Mouse (Mus musculus) midbrain, postnatal 0 days (tissue): ENCODE measurements around the gene Ptch2. TPM values are rescaled to one million over a fixed set of nuclear protein-coding genes. Genes with fewer than 3 reads are reported as not detected.

ENCODE experiments used
- ATAC-seq: fragments of 200-750 bp; cut with Nextera tagmentation; 2 replicates; pipeline ENCODE4 v1.8.0; 2017; ENCODE audit warnings: moderate number of reproducible peaks, mild to moderate bottlenecking, moderate TSS enrichment, moderate library complexity; ENCODE audit not compliant: low FRiP score
- DNase-seq: peaks from one replicate; pipeline ENCODE4 v3.0.0-alpha.2; 2015; ENCODE audit warnings: low spot score
- H3K27ac ChIP-seq: fragments of 300-500 bp; sonication (generic); 2 replicates; pipeline ENCODE4 v1.5.1; 2014; ENCODE audit warnings: low read depth, mild to moderate bottlenecking, low read length, mixed read lengths
- H3K27me3 ChIP-seq: fragments of 300-500 bp; sonication (generic); 2 replicates; pipeline ENCODE4 v1.6.1; 2014; ENCODE audit warnings: low read length, control low read depth, mixed read lengths; ENCODE audit not compliant: insufficient read depth
- H3K36me3 ChIP-seq: fragments of 300-500 bp; sonication (generic); 2 replicates; pipeline ENCODE4 v1.6.1; 2014; ENCODE audit warnings: low read length, control low read depth, mixed read lengths; ENCODE audit not compliant: insufficient read depth
- H3K4me1 ChIP-seq: fragments of 300-500 bp; sonication (generic); 2 replicates; pipeline ENCODE4 v1.6.1; 2014; ENCODE audit warnings: mild to moderate bottlenecking, control low read depth, antibody characterized with exemption, low read length, mixed read lengths; ENCODE audit not compliant: insufficient read depth
- H3K4me2 ChIP-seq: fragments of 300-500 bp; sonication (generic); 2 replicates; pipeline ENCODE4 v1.6.1; 2014; ENCODE audit warnings: low read depth, mild to moderate bottlenecking, low read length, mixed read lengths; ENCODE audit not compliant: poor library complexity, severe bottlenecking
- H3K4me3 ChIP-seq: fragments of 300-500 bp; sonication (generic); 2 replicates; pipeline ENCODE4 v1.5.1; 2014; ENCODE audit warnings: low read depth, mild to moderate bottlenecking, low read length, moderate library complexity
- H3K9ac ChIP-seq: fragments of 300-500 bp; sonication (generic); replicated peaks from 2 replicates; pipeline ENCODE4 v1.6.1; 2014; ENCODE audit warnings: mild to moderate bottlenecking, low read length, moderate library complexity, mixed read lengths; ENCODE audit not compliant: poor library complexity, severe bottlenecking
- H3K9me3 ChIP-seq: fragments of 300-500 bp; sonication (generic); 2 replicates; pipeline ENCODE4 v1.6.1; 2016; ENCODE audit warnings: low read length, control low read depth
- CTCF ChIP-seq: IDR thresholded peaks from 2 replicates; pipeline ENCODE4 v1.5.1; 2016; ENCODE audit warnings: antibody characterized with exemption, mild to moderate bottlenecking
- WGBS: fragments of 180-500 bp; shearing (Covaris S2); extraction: QIAGEN DNeasy Blood & Tissue Kit; methylation state at CpG from one replicate; pipeline ENCODE4 v1.1.7; 2014; 5-methylcytosine and 5-hydroxymethylcytosine counted together
- polyA plus RNA-seq: library from polyadenylated mRNA; unstranded; fragments of >200 nt; fragmentation: Nextera tagmentation; extraction: Ambion mirVana; gene quantifications from 2 replicates; pipeline ENCODE4 v1.2.1, GENCODE M21; 2015
- total RNA-seq: library from RNA; depleted of rRNA; stranded (reverse); fragments of >200 nt; gene quantifications from 2 replicates; pipeline ENCODE4 v1.2.3, GENCODE M21; 2014

Ptch2 gene
- total and polyA plus RNA-seq, 2 experiments from 2014 or later: 3.7 to 12.2 TPM

DNA sequence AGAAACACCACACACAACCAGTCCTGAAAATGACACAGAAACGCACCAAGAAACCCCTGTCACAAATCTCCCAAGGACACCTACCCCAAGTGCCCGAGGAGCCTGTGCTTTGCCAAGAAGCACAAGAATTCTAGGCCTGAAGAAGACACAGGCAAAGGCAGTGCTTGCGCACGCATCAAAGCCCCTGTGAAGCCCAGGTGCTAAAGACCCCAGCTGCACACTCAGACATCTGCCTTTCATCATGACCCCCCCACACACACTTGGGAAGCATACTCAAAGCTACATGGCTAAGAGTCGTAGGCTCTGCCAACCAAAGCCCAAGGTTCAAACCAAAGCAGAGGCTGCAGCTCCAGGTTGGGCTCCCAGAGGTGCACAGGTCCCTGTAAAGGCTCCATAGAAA lies 19.7 kb downstream of the Ptch2 start:
- no peak overlapping the region for H3K27ac ChIP-seq
- no peaks in the 10 kb centered on the region for H3K9me3 ChIP-seq
- H3K4me3 ChIP-seq: no peak overlapping the region
- H3K9ac ChIP-seq: no peak overlapping the region
- no peaks in the 10 kb centered on the region for H3K4me1 ChIP-seq
- H3K27me3 ChIP-seq: no peaks in the 10 kb centered on the region
- DNase-seq (no peak), ATAC-seq (no peak)
- no peak for TF ChIP-seq CTCF
- H3K4me2 ChIP-seq: no peak overlapping the region
- 82% methylated on average over 5 of the region's 5 CpGs for WGBS
- peaks cover 25% of the 10 kb centered on the region for H3K36me3 ChIP-seq

DNA sequence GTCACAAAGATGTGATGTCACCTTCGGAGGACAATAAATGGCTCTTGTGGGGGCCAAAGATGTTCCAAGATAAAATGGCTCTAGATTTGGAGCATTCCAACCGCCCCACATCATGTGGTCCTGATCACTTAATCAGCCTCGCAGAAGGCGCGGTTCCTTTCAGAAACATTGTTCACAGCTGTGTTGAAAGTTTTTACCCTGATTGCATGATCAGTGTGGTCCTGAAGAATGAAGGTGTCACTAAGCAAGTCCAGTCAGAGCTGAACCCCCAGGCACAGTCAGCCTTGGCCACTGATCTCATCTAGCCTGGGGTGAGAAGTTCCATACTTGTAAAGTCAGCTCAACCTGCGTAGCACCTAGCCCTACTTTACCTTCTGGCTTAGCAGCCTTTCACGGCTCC lies 22.1 kb downstream of the Ptch2 start:
- no peaks in the 10 kb centered on the region for H3K27me3 ChIP-seq
- WGBS: 94% methylated on average over 7 of the region's 7 CpGs
- H3K36me3 ChIP-seq: peaks cover 15% of the 10 kb centered on the region; the same call in 1 of the 2 replicates
- H3K27ac ChIP-seq: no peak overlapping the region
- H3K9ac ChIP-seq: no peak overlapping the region
- no peak overlapping the region for H3K4me2 ChIP-seq
- no peak for TF ChIP-seq CTCF
- no peak for DNase-seq
- ATAC-seq: no peak
- H3K9me3 ChIP-seq: no peaks in the 10 kb centered on the region
- H3K4me3 ChIP-seq: no peak overlapping the region
- no peaks in the 10 kb centered on the region for H3K4me1 ChIP-seq

DNA sequence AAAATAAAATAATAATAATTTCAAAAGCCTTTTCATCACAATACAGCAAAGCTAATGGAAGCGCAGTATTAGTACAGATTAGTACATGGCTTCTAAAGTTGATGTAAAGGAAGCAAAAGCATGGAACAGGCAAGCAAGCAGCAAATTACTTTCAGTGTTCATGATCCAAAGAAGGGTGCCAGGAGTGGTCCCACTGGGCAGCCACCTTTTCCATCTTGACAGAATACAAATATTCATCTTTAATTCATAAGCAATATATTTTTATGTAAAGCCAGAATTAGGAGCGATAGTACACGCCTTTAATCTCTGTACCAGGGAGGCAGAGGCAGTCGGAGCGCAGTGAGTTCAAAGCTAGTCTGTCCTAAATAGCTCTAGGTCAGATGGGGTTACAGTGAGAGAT lies 23.8 kb downstream of the Ptch2 start:
- Histone ChIP-seq H3K36me3 (0 out of 2 replicates have a peak, but pooled peaks cover 5% of the 10 kb centered on the region), H3K9ac (peak overlapping the region; percentile 74), H3K4me1 (no peaks in the 10 kb centered on the region), H3K27me3 (no peaks in the 10 kb centered on the region), H3K4me3 (peak overlapping the region; percentile 57), H3K27ac (peak overlapping the region; percentile 94), H3K4me2 (peak overlapping the region; percentile 86), H3K9me3 (no peaks in the 10 kb centered on the region)
- no peak for TF ChIP-seq CTCF
- 70% methylated on average over 5 of the region's 5 CpGs for WGBS
- DNase-seq: no peak
- peak; percentile 5; the same call in 1 of the 2 replicates for ATAC-seq

DNA sequence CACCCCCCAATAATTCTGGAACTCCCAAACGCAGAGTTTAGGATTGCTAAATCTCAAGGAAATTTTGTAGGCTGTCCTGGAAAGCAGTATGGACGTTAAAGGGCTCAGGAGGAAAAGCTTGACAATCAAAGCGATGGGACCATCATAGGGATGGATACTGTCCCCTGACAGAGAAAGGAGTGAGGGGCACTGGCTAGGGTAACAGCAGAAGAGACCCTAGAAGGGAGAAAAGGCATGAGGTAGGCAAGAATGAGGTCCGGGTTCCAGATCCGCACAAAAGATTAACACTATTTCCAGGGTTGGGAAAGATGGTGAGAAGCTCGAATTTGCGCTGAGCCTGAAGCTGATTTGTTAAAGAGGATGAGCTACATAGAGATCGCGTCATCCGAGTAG lies 24.2 kb downstream of the Ptch2 start:
- 7% methylated on average over 10 of the region's 10 CpGs for WGBS
- TF ChIP-seq CTCF: no peak
- H3K9ac ChIP-seq: peak overlapping the region; percentile 74
- H3K27me3 ChIP-seq: no peaks in the 10 kb centered on the region
- H3K9me3 ChIP-seq: no peaks in the 10 kb centered on the region
- peak; percentile 14; the same call in 1 of the 2 replicates for ATAC-seq
- H3K36me3 ChIP-seq: 0 out of 2 replicates have a peak, but pooled peaks cover 4% of the 10 kb centered on the region
- peak overlapping the region; percentile 57 for H3K4me3 ChIP-seq
- H3K4me2 ChIP-seq: peak overlapping the region; percentile 86
- no peak for DNase-seq
- H3K4me1 ChIP-seq: 0 out of 2 replicates have a peak, but pooled peaks cover under 1% of the 10 kb centered on the region
- H3K27ac ChIP-seq: peak overlapping the region; percentile 94

DNA sequence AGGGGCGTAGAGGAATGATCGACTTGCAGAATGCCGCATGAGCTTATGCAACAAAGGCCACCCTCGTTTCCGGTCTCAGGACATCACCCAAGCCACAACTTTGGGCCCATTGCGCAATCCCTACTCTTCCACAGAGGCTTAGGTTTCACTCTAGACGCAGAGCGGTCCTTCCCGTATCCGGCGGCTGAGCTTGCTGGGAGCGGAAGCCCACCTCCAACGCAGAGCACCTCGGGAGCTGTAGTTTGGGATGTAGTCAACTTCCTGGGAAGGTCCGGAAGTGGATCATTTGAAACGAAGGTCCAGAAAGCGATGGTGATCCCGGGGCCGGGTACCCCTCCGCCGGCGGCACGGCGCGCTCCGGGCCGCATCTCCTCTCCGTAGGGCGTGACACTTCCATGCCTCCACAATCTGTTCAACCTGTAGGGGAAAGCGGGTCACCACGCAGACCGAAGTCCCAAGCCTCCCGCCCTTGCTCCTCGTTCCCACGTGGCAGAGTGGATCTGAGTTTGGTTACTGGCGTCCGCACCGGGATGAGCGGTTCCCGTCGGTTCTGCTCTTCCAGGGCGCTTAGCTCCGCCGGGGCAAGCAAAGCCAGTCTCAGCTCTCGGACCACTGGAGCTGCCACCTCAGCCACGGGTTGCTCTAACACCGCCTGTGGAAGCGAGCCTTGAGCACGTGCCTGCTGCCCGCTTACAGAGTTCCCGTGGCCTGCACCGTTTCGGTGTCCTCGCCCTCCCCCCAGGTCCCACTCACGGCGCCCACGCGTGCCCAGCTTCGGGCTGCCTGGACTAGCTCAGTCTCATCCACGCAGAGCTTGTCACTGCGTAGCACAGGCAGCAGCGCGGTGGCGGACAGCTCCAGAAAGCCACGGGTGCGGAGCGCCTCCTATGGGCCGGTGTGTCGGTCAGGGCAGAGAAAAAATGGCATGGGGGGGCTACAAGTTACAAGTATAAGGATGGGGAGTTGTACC lies 24.9 kb downstream of the Ptch2 start:
- peak; percentile 82 for TF ChIP-seq CTCF
- WGBS: under 1% methylated on average over 69 of the region's 69 CpGs

GRCm38 (mm10) chr4:117122209-117122608 lies 26.3 kb downstream of the Ptch2 start:
- WGBS: 88% methylated on average over 4 of the region's 4 CpGs
- TF ChIP-seq CTCF: no peak
- no peak for ATAC-seq

More for the DNA sequence above, 24.9 kb downstream of the Ptch2 start:
- Histone ChIP-seq H3K4me2 (peak overlapping the region; percentile 86), H3K27ac (peak overlapping the region; percentile 94), H3K4me1 (peaks cover 7% of the 10 kb centered on the region; the same call in 1 of the 2 replicates), H3K9ac (peak overlapping the region; percentile 74), H3K27me3 (no peaks in the 10 kb centered on the region), H3K36me3 (no peaks in the 10 kb centered on the region), H3K4me3 (peak overlapping the region; percentile 57), H3K9me3 (no peaks in the 10 kb centered on the region)
- DNase-seq (peak; percentile 97), ATAC-seq (peak; percentile 93)

More at GRCm38 (mm10) chr4:117122209-117122608, 26.3 kb downstream of the Ptch2 start:
- Histone ChIP-seq H3K9ac (no peak overlapping the region), H3K27me3 (no peaks in the 10 kb centered on the region), H3K4me2 (no peak overlapping the region), H3K36me3 (no peaks in the 10 kb centered on the region), H3K9me3 (no peaks in the 10 kb centered on the region), H3K4me3 (no peak overlapping the region), H3K27ac (no peak overlapping the region), H3K4me1 (peaks cover 7% of the 10 kb centered on the region; the same call in 1 of the 2 replicates)
- no peak for DNase-seq
